In genomic region chr5:19999912-20000311, GRCm38 (mm10) we compare ENCODE assay signal across 26 mouse cellular contexts.
"Had no signal": no experiment of that assay in that cellular context is flagged by ENCODE, and none has a peak within 500 bp of the region (broad histone marks: within the 10 kb centered on the region; RNA-seq: fewer than 3 reads in every experiment).

No protein-coding gene starts in this region.

- H3K9ac ChIP-seq: embryonic facial prominence, embryonic 12.5 days; embryonic facial prominence, embryonic 13.5 days; embryonic facial prominence, embryonic 15.5 days; forebrain, embryonic 12.5 days; forebrain, embryonic 15.5 days; forebrain, postnatal 0 days had no signal

- H3K36me3 ChIP-seq: embryonic facial prominence, embryonic 10.5 days; embryonic facial prominence, embryonic 12.5 days; embryonic facial prominence, embryonic 13.5 days; embryonic facial prominence, embryonic 15.5 days; forebrain, embryonic 10.5 days; forebrain, embryonic 12.5 days; forebrain, embryonic 15.5 days; heart, embryonic 10.5 days had no signal

- DNase-seq: cerebellum, adult 9-10 months; cerebellum, adult 9-11 months; cerebellum, postnatal 10 days; cerebellum, postnatal 14 days; cerebellum, postnatal 25 days; cerebellum, postnatal 36 days; embryo, embryonic 11 days; forebrain, postnatal 0 days; gastrocnemius, adult 2 months; gastrocnemius, postnatal 10 days; gastrocnemius, postnatal 14 days; gastrocnemius, postnatal 25 days; gastrocnemius, postnatal 36 days; heart, adult 11 months; heart, adult 18-20 months; heart, adult 2 months had no signal

- H3K27me3 ChIP-seq: embryonic facial prominence, embryonic 12.5 days; embryonic facial prominence, embryonic 13.5 days; embryonic facial prominence, embryonic 15.5 days; forebrain, embryonic 12.5 days; forebrain, embryonic 15.5 days had no signal

- ATAC-seq: forebrain, embryonic 14.5 days; forebrain, embryonic 15.5 days; forebrain, postnatal 0 days had no signal

- H3K4me3 ChIP-seq: embryonic facial prominence, embryonic 10.5 days; embryonic facial prominence, embryonic 12.5 days; embryonic facial prominence, embryonic 13.5 days; embryonic facial prominence, embryonic 15.5 days; erythroblast, embryonic 14.5 days; forebrain, embryonic 10.5 days; forebrain, embryonic 12.5 days; forebrain, embryonic 15.5 days; gastrocnemius, adult 2 months; heart, adult 2 months; heart, embryonic 10.5 days had no signal

- H3K9me3 ChIP-seq: embryonic facial prominence, embryonic 10.5 days; embryonic facial prominence, embryonic 13.5 days; embryonic facial prominence, embryonic 15.5 days; forebrain, embryonic 12.5 days; forebrain, embryonic 15.5 days; heart, embryonic 10.5 days had no signal

- H3K4me2 ChIP-seq: embryonic facial prominence, embryonic 12.5 days; embryonic facial prominence, embryonic 13.5 days; embryonic facial prominence, embryonic 15.5 days; forebrain, embryonic 12.5 days; forebrain, embryonic 15.5 days had no signal

- H3K27ac ChIP-seq: embryonic facial prominence, embryonic 10.5 days; embryonic facial prominence, embryonic 12.5 days; embryonic facial prominence, embryonic 13.5 days; embryonic facial prominence, embryonic 15.5 days; forebrain, embryonic 10.5 days; forebrain, embryonic 12.5 days; forebrain, embryonic 15.5 days; gastrocnemius, adult 2 months; heart, adult 2 months; heart, embryonic 10.5 days had no signal

- H3K4me1 ChIP-seq: embryonic facial prominence, embryonic 10.5 days; embryonic facial prominence, embryonic 12.5 days; embryonic facial prominence, embryonic 13.5 days; embryonic facial prominence, embryonic 15.5 days; forebrain, embryonic 10.5 days; forebrain, embryonic 12.5 days; forebrain, embryonic 15.5 days; heart, embryonic 10.5 days had no signal
